Mouse (Mus musculus) limb, embryonic 10.5 days (tissue): ENCODE results near the gene Dock9. TPM values are rescaled to one million over a fixed set of nuclear protein-coding genes. Genes with fewer than 3 reads are reported as not detected.
A peak's percentile ranks its signal among the peaks of the same experiment; 100 is the strongest.

Experiments
- DNase-seq: peaks from one replicate; pipeline ENCODE4 v3.0.0-alpha.2; 2017; ENCODE audit warnings: low spot score
- H3K27ac ChIP-seq: fragments of 300-500 bp; sonication (generic); 2 replicates; pipeline ENCODE4 v1.5.1; 2016; ENCODE audit warnings: mild to moderate bottlenecking
- H3K27me3 ChIP-seq: fragments of 300-500 bp; sonication (generic); 2 replicates; pipeline ENCODE4 v1.6.1; 2016; ENCODE audit warnings: low read depth, mild to moderate bottlenecking; ENCODE audit not compliant: poor library complexity, severe bottlenecking
- H3K36me3 ChIP-seq: fragments of 300-500 bp; sonication (generic); 2 replicates; pipeline ENCODE4 v1.6.1; 2016; ENCODE audit warnings: mild to moderate bottlenecking, moderate library complexity
- H3K4me1 ChIP-seq: fragments of 300-500 bp; sonication (generic); 2 replicates; pipeline ENCODE4 v1.6.1; 2016
- H3K4me3 ChIP-seq: fragments of 300-500 bp; sonication (generic); 2 replicates; pipeline ENCODE4 v1.5.1; 2016; ENCODE audit warnings: mild to moderate bottlenecking, moderate library complexity
- H3K9me3 ChIP-seq: fragments of 300-500 bp; sonication (generic); replicated peaks from 2 replicates; pipeline ENCODE4 v1.6.1; 2016; ENCODE audit warnings: mild to moderate bottlenecking
- WGBS: fragments of 180-500 bp; shearing (Covaris S2); methylation state at CpG from one replicate; pipeline ENCODE4 v1.1.7; 2016; 5-methylcytosine and 5-hydroxymethylcytosine counted together
- polyA plus RNA-seq: library from polyadenylated mRNA; unstranded; fragments of >200 nt; fragmentation: Nextera tagmentation; extraction: Ambion mirVana; gene quantifications from 2 replicates; pipeline ENCODE4 v1.2.1, GENCODE M21; 2016

Gene Dock9
- polyA plus RNA-seq, 1 experiment from 2014 or later, result 4.0 TPM

GRCm38 (mm10) chr14:121786900-121787299 lies 10.7 kb downstream of the Dock9 start:
- H3K4me3 ChIP-seq, result no peak overlapping the region
- no peaks in the 10 kb centered on the region for H3K27me3 ChIP-seq
- DNase-seq, result no peak
- H3K27ac ChIP-seq, result no peak overlapping the region
- H3K4me1 ChIP-seq, result no peaks in the 10 kb centered on the region; the same call in 1 of the 2 replicates
- WGBS, result 91% methylated on average over 12 of the region's 12 CpGs
- H3K36me3 ChIP-seq, result no peaks in the 10 kb centered on the region
- no peaks in the 10 kb centered on the region for H3K9me3 ChIP-seq

GRCm38 (mm10) chr14:121785394-121785793 lies 12.2 kb downstream of the Dock9 start:
- 63% methylated on average over 1 of the region's 1 CpGs for WGBS
- H3K27ac ChIP-seq, result no peak overlapping the region
- no peak for DNase-seq
- H3K4me3 ChIP-seq, result no peak overlapping the region
- no peaks in the 10 kb centered on the region for H3K36me3 ChIP-seq
- H3K9me3 ChIP-seq, result no peaks in the 10 kb centered on the region
- H3K27me3 ChIP-seq, result no peaks in the 10 kb centered on the region
- peaks cover 14% of the 10 kb centered on the region for H3K4me1 ChIP-seq

- WGBS, result 55% methylated on average over 12 of the region's 12 CpGs
- Histone ChIP-seq H3K9me3 (no peaks in the 10 kb centered on the region), H3K4me3 (no peak overlapping the region), H3K36me3 (no peaks in the 10 kb centered on the region), H3K27me3 (no peaks in the 10 kb centered on the region), H3K4me1 (peaks cover 18% of the 10 kb centered on the region), H3K27ac (peak overlapping the region; percentile 79)
- no peak for DNase-seq
Measured at GRCm38 (mm10) chr14:121780942-121781531, 16.6 kb downstream of the Dock9 start.

- Histone ChIP-seq H3K27ac (peak overlapping the region; percentile 79; the same call in 1 of the 2 replicates), H3K36me3 (no peaks in the 10 kb centered on the region), H3K4me1 (peaks cover 18% of the 10 kb centered on the region), H3K4me3 (no peak overlapping the region), H3K27me3 (no peaks in the 10 kb centered on the region), H3K9me3 (no peaks in the 10 kb centered on the region)
- no peak for DNase-seq
- WGBS, result 44% methylated on average over 11 of the region's 11 CpGs
Measured at GRCm38 (mm10) chr14:121780144-121780913, 17.3 kb downstream of the Dock9 start.

GRCm38 (mm10) chr14:121779620-121780019 lies 18.0 kb downstream of the Dock9 start:
- no peak for DNase-seq
- 45% methylated on average over 3 of the region's 3 CpGs for WGBS

GRCm38 (mm10) chr14:121777279-121777831 lies 20.3 kb downstream of the Dock9 start:
- no peak overlapping the region for H3K4me3 ChIP-seq
- no peaks in the 10 kb centered on the region for H3K36me3 ChIP-seq
- no peaks in the 10 kb centered on the region for H3K9me3 ChIP-seq
- whole genome bisulfite sequencing, result 49% methylated on average over 4 of the region's 4 CpGs
- DNase-seq, result no peak
- no peaks in the 10 kb centered on the region for H3K27me3 ChIP-seq
- no peak overlapping the region for H3K27ac ChIP-seq
- H3K4me1 ChIP-seq, result peaks cover 24% of the 10 kb centered on the region

More at GRCm38 (mm10) chr14:121779620-121780019, 18.0 kb downstream of the Dock9 start:
- no peaks in the 10 kb centered on the region for H3K27me3 ChIP-seq
- H3K9me3 ChIP-seq, result no peaks in the 10 kb centered on the region
- H3K27ac ChIP-seq, result no peak overlapping the region
- H3K4me3 ChIP-seq, result no peak overlapping the region
- peaks cover 19% of the 10 kb centered on the region for H3K4me1 ChIP-seq
- no peaks in the 10 kb centered on the region for H3K36me3 ChIP-seq

- Histone ChIP-seq H3K9me3 (no peaks in the 10 kb centered on the region), H3K27me3 (no peaks in the 10 kb centered on the region), H3K27ac (no peak overlapping the region), H3K36me3 (no peaks in the 10 kb centered on the region), H3K4me1 (peaks cover 23% of the 10 kb centered on the region), H3K4me3 (no peak overlapping the region)
- WGBS, result 87% methylated on average over 4 of the region's 4 CpGs
- DNase-seq, result no peak
Measured at GRCm38 (mm10) chr14:121776749-121777148, 20.9 kb downstream of the Dock9 start.

- Histone ChIP-seq H3K36me3 (no peaks in the 10 kb centered on the region), H3K27ac (no peak overlapping the region), H3K4me1 (peaks cover 10% of the 10 kb centered on the region; the same call in 1 of the 2 replicates), H3K27me3 (no peaks in the 10 kb centered on the region), H3K4me3 (no peak overlapping the region), H3K9me3 (no peaks in the 10 kb centered on the region)
- WGBS, result 66% methylated on average over 11 of the region's 11 CpGs
- no peak for DNase-seq
Measured at GRCm38 (mm10) chr14:121762021-121762452, 35.6 kb downstream of the Dock9 start.

GRCm38 (mm10) chr14:121760403-121760802 lies 37.2 kb downstream of the Dock9 start:
- no peak overlapping the region for H3K27ac ChIP-seq
- H3K4me3 ChIP-seq, result no peak overlapping the region
- no peaks in the 10 kb centered on the region for H3K27me3 ChIP-seq
- no peaks in the 10 kb centered on the region for H3K9me3 ChIP-seq
- H3K4me1 ChIP-seq, result peaks cover 10% of the 10 kb centered on the region; the same call in 1 of the 2 replicates
- H3K36me3 ChIP-seq, result no peaks in the 10 kb centered on the region
- WGBS, result 89% methylated on average over 5 of the region's 5 CpGs
- no peak for DNase-seq

- H3K27me3 ChIP-seq, result no peaks in the 10 kb centered on the region
- no peaks in the 10 kb centered on the region for H3K9me3 ChIP-seq
- H3K36me3 ChIP-seq, result no peaks in the 10 kb centered on the region
- no peak overlapping the region for H3K4me3 ChIP-seq
- H3K27ac ChIP-seq, result no peak overlapping the region
- H3K4me1 ChIP-seq, result no peaks in the 10 kb centered on the region; the same call in 1 of the 2 replicates
- 71% methylated on average over 11 of the region's 11 CpGs for WGBS
- no peak for DNase-seq
Measured at GRCm38 (mm10) chr14:121754110-121754509, 43.5 kb downstream of the Dock9 start.

GRCm38 (mm10) chr14:121752686-121753426 lies 44.8 kb downstream of the Dock9 start:
- no peaks in the 10 kb centered on the region for H3K27me3 ChIP-seq
- H3K4me3 ChIP-seq, result no peak overlapping the region
- H3K4me1 ChIP-seq, result no peaks in the 10 kb centered on the region; the same call in 1 of the 2 replicates
- H3K36me3 ChIP-seq, result no peaks in the 10 kb centered on the region
- H3K9me3 ChIP-seq, result no peaks in the 10 kb centered on the region
- no peak for DNase-seq
- WGBS, result 72% methylated on average over 19 of the region's 19 CpGs
- no peak overlapping the region for H3K27ac ChIP-seq

- H3K4me3 ChIP-seq, result no peak overlapping the region
- DNase-seq, result no peak
- H3K9me3 ChIP-seq, result no peaks in the 10 kb centered on the region
- WGBS, result 87% methylated on average over 9 of the region's 9 CpGs
- H3K36me3 ChIP-seq, result no peaks in the 10 kb centered on the region
- no peak overlapping the region for H3K27ac ChIP-seq
- H3K4me1 ChIP-seq, result no peaks in the 10 kb centered on the region
- no peaks in the 10 kb centered on the region for H3K27me3 ChIP-seq
Measured at GRCm38 (mm10) chr14:121749606-121750005, 48.0 kb downstream of the Dock9 start.
